Mouse (Mus musculus) embryonic facial prominence, embryonic 13.5 days (tissue): ENCODE data around the gene Gabbr2. TPM values are rescaled to one million over a fixed set of nuclear protein-coding genes. Genes with fewer than 3 reads are reported as not detected.

ENCODE experiments used
- ATAC-seq: fragments of 200-750 bp; cut with Nextera tagmentation; 2 replicates; pipeline ENCODE4 v1.8.0; 2017; ENCODE audit warnings: low read depth; ENCODE audit not compliant: insufficient number of reproducible peaks, insufficient read depth, low FRiP score, low TSS enrichment
- H3K27ac ChIP-seq: fragments of 300-500 bp; sonication (generic); 2 replicates; pipeline ENCODE4 v1.5.1; 2015; ENCODE audit warnings: moderate library complexity, mild to moderate bottlenecking, inconsistent platforms
- H3K27me3 ChIP-seq: fragments of 300-500 bp; sonication (generic); 2 replicates; pipeline ENCODE4 v1.6.1; 2015; ENCODE audit warnings: mild to moderate bottlenecking, inconsistent platforms
- H3K36me3 ChIP-seq: fragments of 300-500 bp; sonication (generic); 2 replicates; pipeline ENCODE4 v1.6.1; 2015; ENCODE audit warnings: mild to moderate bottlenecking, inconsistent platforms
- H3K4me1 ChIP-seq: fragments of 300-500 bp; sonication (generic); 2 replicates; pipeline ENCODE4 v1.6.1; 2015; ENCODE audit warnings: inconsistent platforms
- H3K4me2 ChIP-seq: fragments of 300-500 bp; sonication (generic); 2 replicates; pipeline ENCODE4 v1.6.1; 2015; ENCODE audit warnings: moderate library complexity, mild to moderate bottlenecking, inconsistent platforms
- H3K4me3 ChIP-seq: fragments of 300-500 bp; sonication (generic); 2 replicates; pipeline ENCODE4 v1.5.1; 2015; ENCODE audit warnings: mild to moderate bottlenecking, inconsistent platforms
- H3K9ac ChIP-seq: fragments of 300-500 bp; sonication (generic); 2 replicates; pipeline ENCODE4 v1.6.1; 2015; ENCODE audit warnings: mild to moderate bottlenecking, inconsistent platforms
- H3K9me3 ChIP-seq: fragments of 300-500 bp; sonication (generic); 2 replicates; pipeline ENCODE4 v1.6.1; 2016; ENCODE audit warnings: inconsistent platforms
- WGBS: fragments of 180-500 bp; shearing (Covaris S2); methylation state at CpG from one replicate; pipeline ENCODE4 v1.1.7; 2015; ENCODE audit warnings: mixed read lengths; 5-methylcytosine and 5-hydroxymethylcytosine counted together
- polyA plus RNA-seq: library from polyadenylated mRNA; unstranded; fragments of >200 nt; fragmentation: Nextera tagmentation; extraction: Ambion mirVana; gene quantifications from 2 replicates; pipeline ENCODE4 v1.2.1, GENCODE M21; 2015

Gene Gabbr2
- polyA plus RNA-seq, 1 experiment from 2014 or later: 0.20 TPM

DNA sequence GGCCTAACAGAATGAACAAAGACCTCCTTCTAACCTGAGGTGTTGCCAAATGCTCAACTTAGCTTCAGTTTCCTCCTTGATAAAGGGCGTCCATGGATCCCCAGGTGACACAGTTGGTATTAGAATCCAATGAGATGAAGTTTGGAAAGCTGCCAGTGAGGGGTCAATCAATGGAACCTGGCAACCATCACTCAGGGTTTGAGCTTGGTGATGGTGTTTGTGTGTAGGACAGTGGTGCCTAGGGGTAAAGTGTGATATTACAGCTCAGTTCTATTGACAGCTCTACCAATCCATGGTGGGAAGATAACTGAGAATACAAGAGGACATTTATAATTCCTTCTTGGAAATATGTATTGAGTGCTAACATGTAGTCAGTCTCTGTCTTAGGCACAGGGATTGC lies 271.6 kb downstream of the Gabbr2 start:
- no peaks in the 10 kb centered on the region for H3K9me3 ChIP-seq
- H3K36me3 ChIP-seq: no peaks in the 10 kb centered on the region
- H3K4me2 ChIP-seq: no peak overlapping the region
- H3K4me3 ChIP-seq: no peak overlapping the region
- 60% methylated on average over 1 of the region's 1 CpGs for WGBS
- no peak overlapping the region for H3K27ac ChIP-seq
- no peaks in the 10 kb centered on the region for H3K4me1 ChIP-seq
- H3K9ac ChIP-seq: no peak overlapping the region
- peaks cover 8% of the 10 kb centered on the region; the same call in 1 of the 2 replicates for H3K27me3 ChIP-seq
- ATAC-seq: no peak

DNA sequence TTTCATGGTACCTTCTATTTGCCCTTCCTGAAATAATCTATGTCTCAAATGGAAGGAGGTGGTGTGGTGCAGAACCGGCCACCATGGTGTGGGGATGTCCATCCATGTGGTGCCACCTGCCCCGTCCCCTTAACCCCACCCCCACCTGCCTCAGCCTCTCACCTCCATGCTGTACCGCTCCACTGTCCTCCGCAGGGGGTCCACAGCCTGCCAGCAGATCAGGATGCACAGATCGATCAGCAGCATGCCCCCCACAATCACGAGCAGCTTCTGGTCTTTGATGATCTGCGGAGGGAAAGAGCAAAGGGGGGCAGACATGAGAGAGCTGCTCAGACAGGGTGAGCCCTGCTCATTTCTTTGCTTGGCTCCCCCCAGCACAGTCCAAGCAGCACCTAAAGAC lies 273.0 kb downstream of the Gabbr2 start:
- Histone ChIP-seq H3K4me1 (no peaks in the 10 kb centered on the region), H3K4me3 (no peak overlapping the region), H3K27ac (no peak overlapping the region), H3K9me3 (no peaks in the 10 kb centered on the region), H3K36me3 (no peaks in the 10 kb centered on the region), H3K4me2 (no peak overlapping the region), H3K9ac (no peak overlapping the region), H3K27me3 (peaks cover 8% of the 10 kb centered on the region; the same call in 1 of the 2 replicates)
- WGBS: 35% methylated on average over 7 of the region's 7 CpGs
- no peak for ATAC-seq

DNA sequence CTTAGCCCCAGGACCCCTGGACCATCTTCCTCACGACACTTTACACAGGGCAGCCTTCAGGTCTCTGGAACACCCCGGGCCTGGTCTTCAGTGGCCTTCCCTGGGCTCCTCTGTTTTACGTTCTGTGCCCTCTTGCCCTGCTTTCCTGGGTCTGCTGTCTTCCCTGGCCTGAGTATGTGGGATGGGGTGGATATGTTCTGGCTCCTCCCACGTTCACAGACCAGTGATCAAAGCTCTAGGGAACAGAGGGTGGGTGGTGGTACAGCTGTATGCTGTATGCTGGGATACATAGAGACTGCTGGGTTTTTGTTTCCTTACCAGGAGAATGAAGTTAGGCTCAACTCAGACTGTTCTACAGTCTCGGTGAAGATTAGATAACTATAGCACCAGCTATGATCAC lies 274.5 kb downstream of the Gabbr2 start:
- ATAC-seq: no peak
- WGBS: 33% methylated on average over 5 of the region's 5 CpGs
- no peak overlapping the region for H3K4me2 ChIP-seq

DNA sequence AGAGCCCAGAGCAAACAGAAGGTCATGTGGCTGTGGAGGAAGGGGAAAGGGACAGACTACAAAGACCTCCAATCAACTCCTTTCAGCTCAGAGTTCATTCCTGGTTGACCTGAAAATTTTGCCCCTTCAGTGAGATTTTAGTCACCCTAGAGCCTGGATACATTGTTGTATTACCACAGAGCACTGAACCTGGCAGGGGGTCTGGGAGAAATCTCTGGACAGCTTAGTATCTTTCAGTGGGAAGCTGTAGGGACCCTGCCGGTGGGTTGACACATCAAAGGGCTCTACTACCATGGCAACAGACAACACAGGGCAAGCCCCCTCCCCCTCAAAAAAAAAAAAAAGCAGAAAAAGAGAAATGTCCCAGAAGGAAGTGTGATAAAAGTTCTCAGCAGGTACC lies 275.3 kb downstream of the Gabbr2 start:
- no peaks in the 10 kb centered on the region for H3K9me3 ChIP-seq
- no peaks in the 10 kb centered on the region for H3K4me1 ChIP-seq
- ATAC-seq: no peak
- no peak overlapping the region for H3K4me2 ChIP-seq
- H3K27ac ChIP-seq: no peak overlapping the region
- H3K36me3 ChIP-seq: no peaks in the 10 kb centered on the region
- no peak overlapping the region for H3K4me3 ChIP-seq
- peaks cover 8% of the 10 kb centered on the region; the same call in 1 of the 2 replicates for H3K27me3 ChIP-seq
- H3K9ac ChIP-seq: no peak overlapping the region
- 0% methylated on average over 1 of the region's 1 CpGs for WGBS

More for the DNA sequence above, 274.5 kb downstream of the Gabbr2 start:
- Histone ChIP-seq H3K4me1 (no peaks in the 10 kb centered on the region), H3K36me3 (no peaks in the 10 kb centered on the region), H3K4me3 (no peak overlapping the region), H3K9me3 (no peaks in the 10 kb centered on the region), H3K27ac (no peak overlapping the region), H3K27me3 (peaks cover 8% of the 10 kb centered on the region; the same call in 1 of the 2 replicates), H3K9ac (no peak overlapping the region)

GRCm38 (mm10) chr4:46710523-46710922 lies 281.1 kb downstream of the Gabbr2 start:
- no peak overlapping the region for H3K4me2 ChIP-seq
- 71% methylated on average over 4 of the region's 4 CpGs for WGBS
- no peak for ATAC-seq
- no peak overlapping the region for H3K27ac ChIP-seq
- no peak overlapping the region for H3K4me3 ChIP-seq
- peaks cover 7% of the 10 kb centered on the region; the same call in 1 of the 2 replicates for H3K4me1 ChIP-seq
- no peaks in the 10 kb centered on the region for H3K27me3 ChIP-seq
- H3K9me3 ChIP-seq: no peaks in the 10 kb centered on the region
- no peaks in the 10 kb centered on the region for H3K36me3 ChIP-seq
- no peak overlapping the region for H3K9ac ChIP-seq

GRCm38 (mm10) chr4:46710018-46710417 lies 281.7 kb downstream of the Gabbr2 start:
- Histone ChIP-seq H3K36me3 (no peaks in the 10 kb centered on the region), H3K27ac (no peak overlapping the region), H3K4me1 (peaks cover 7% of the 10 kb centered on the region; the same call in 1 of the 2 replicates), H3K4me2 (no peak overlapping the region), H3K9me3 (no peaks in the 10 kb centered on the region), H3K27me3 (no peaks in the 10 kb centered on the region), H3K4me3 (no peak overlapping the region), H3K9ac (no peak overlapping the region)
- ATAC-seq: no peak
- 66% methylated on average over 6 of the region's 6 CpGs for WGBS

DNA sequence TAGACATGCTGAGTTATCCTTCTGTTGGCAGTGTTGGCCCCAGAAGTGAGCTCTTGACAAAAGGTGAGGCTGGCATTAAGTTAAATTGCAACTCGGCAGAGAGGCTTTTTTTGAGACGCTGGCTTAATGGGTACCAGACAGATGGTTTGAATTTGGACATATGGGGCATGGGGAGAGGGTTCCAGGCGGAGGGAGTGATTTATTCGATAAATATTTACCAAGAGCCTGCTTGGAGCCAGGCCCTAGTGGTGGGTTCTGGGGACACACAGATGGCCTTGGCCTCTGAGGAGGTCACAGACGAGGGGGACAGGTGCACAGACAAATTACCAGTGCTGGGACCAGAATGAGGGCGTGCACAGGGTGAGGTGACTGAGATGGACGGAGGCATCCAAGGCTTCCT lies 282.2 kb downstream of the Gabbr2 start:
- Histone ChIP-seq H3K27ac (no peak overlapping the region), H3K9me3 (no peaks in the 10 kb centered on the region), H3K4me1 (peaks cover 7% of the 10 kb centered on the region; the same call in 1 of the 2 replicates), H3K9ac (no peak overlapping the region), H3K27me3 (no peaks in the 10 kb centered on the region), H3K36me3 (no peaks in the 10 kb centered on the region), H3K4me3 (no peak overlapping the region), H3K4me2 (no peak overlapping the region)
- no peak for ATAC-seq
- 40% methylated on average over 7 of the region's 7 CpGs for WGBS

- peaks cover 7% of the 10 kb centered on the region; the same call in 1 of the 2 replicates for H3K4me1 ChIP-seq
- no peak overlapping the region for H3K4me2 ChIP-seq
- 75% methylated on average over 12 of the region's 12 CpGs for WGBS
- no peak overlapping the region for H3K9ac ChIP-seq
- H3K27me3 ChIP-seq: no peaks in the 10 kb centered on the region
- no peaks in the 10 kb centered on the region for H3K36me3 ChIP-seq
- no peak for ATAC-seq
- no peak overlapping the region for H3K27ac ChIP-seq
- no peaks in the 10 kb centered on the region for H3K9me3 ChIP-seq
- H3K4me3 ChIP-seq: no peak overlapping the region
Measured at GRCm38 (mm10) chr4:46705739-46706138, 285.9 kb downstream of the Gabbr2 start.

GRCm38 (mm10) chr4:46703146-46703545 lies 288.5 kb downstream of the Gabbr2 start:
- H3K4me1 ChIP-seq: no peaks in the 10 kb centered on the region
- no peaks in the 10 kb centered on the region for H3K36me3 ChIP-seq
- no peak overlapping the region for H3K9ac ChIP-seq
- no peaks in the 10 kb centered on the region for H3K27me3 ChIP-seq
- H3K27ac ChIP-seq: no peak overlapping the region
- H3K4me2 ChIP-seq: no peak overlapping the region
- WGBS: 89% methylated on average over 10 of the region's 10 CpGs
- H3K9me3 ChIP-seq: no peaks in the 10 kb centered on the region
- no peak overlapping the region for H3K4me3 ChIP-seq
- no peak for ATAC-seq

- H3K9ac ChIP-seq: no peak overlapping the region
- no peaks in the 10 kb centered on the region for H3K9me3 ChIP-seq
- no peaks in the 10 kb centered on the region for H3K36me3 ChIP-seq
- H3K27me3 ChIP-seq: no peaks in the 10 kb centered on the region
- H3K4me3 ChIP-seq: no peak overlapping the region
- 82% methylated on average over 10 of the region's 10 CpGs for WGBS
- H3K27ac ChIP-seq: no peak overlapping the region
- ATAC-seq: no peak
- no peaks in the 10 kb centered on the region for H3K4me1 ChIP-seq
- H3K4me2 ChIP-seq: no peak overlapping the region
Measured at GRCm38 (mm10) chr4:46700223-46700651, 291.4 kb downstream of the Gabbr2 start.

GRCm38 (mm10) chr4:46696467-46696866 lies 295.2 kb downstream of the Gabbr2 start:
- no peak for ATAC-seq
- no peak overlapping the region for H3K4me2 ChIP-seq
- no peaks in the 10 kb centered on the region for H3K36me3 ChIP-seq
- H3K27me3 ChIP-seq: no peaks in the 10 kb centered on the region
- H3K4me3 ChIP-seq: no peak overlapping the region
- no peak overlapping the region for H3K9ac ChIP-seq
- H3K4me1 ChIP-seq: no peaks in the 10 kb centered on the region
- 76% methylated on average over 6 of the region's 6 CpGs for WGBS
- H3K9me3 ChIP-seq: peaks cover 2% of the 10 kb centered on the region; the same call in 1 of the 2 replicates
- H3K27ac ChIP-seq: no peak overlapping the region

DNA sequence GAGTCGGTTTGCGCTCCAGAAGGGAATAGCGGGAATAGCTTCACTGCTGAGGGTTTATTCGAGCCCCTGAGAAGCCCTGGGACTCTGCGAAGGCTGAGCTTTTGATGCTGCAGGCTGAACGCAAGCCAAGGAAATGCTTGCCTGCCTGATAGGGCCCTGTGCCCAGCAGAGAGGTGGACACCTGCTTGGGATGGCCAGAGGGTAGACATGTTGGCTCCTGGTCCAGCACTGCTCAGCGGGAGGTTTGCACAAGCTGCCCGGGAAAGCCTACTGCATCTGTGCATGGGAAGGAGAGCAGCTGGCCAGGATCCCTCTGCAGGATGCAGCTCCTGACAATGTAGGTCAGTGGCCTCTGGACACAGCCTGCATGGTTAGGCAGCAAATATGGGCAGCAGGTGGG lies 301.1 kb downstream of the Gabbr2 start:
- no peak overlapping the region for H3K9ac ChIP-seq

More for the DNA sequence above, 301.1 kb downstream of the Gabbr2 start:
- Histone ChIP-seq H3K4me2 (no peak overlapping the region), H3K4me3 (no peak overlapping the region), H3K4me1 (no peaks in the 10 kb centered on the region), H3K9me3 (peaks cover 6% of the 10 kb centered on the region; the same call in 1 of the 2 replicates), H3K36me3 (no peaks in the 10 kb centered on the region), H3K27me3 (peaks cover 20% of the 10 kb centered on the region), H3K27ac (no peak overlapping the region)
- 80% methylated on average over 8 of the region's 8 CpGs for WGBS
- ATAC-seq: no peak
